Mouse (Mus musculus): ENCODE measurements at regions not wholly inside any gene's neighbourhood (a gene's known extent, or its start where the extent isn't known, plus 50 kb on each side); places are given as distances from the start of the nearest gene placed in this dataset.

- no peak for ATAC-seq (ENCODE audit: insufficient read depth, low FRiP score)
- whole genome bisulfite sequencing: 71% methylated on average over 2 of the region's 2 CpGs
- H3K4me1 ChIP-seq (ENCODE audit: control insufficient read depth, insufficient read depth, low read length): no peaks in the 10 kb centered on the region
- H3K27ac ChIP-seq (ENCODE audit: low read length): no peak overlapping the region
- no peaks in the 10 kb centered on the region for H3K27me3 ChIP-seq (ENCODE audit: control insufficient read depth, insufficient read depth, low read length)
- no peak overlapping the region for H3K9ac ChIP-seq (ENCODE audit: low read length)
- H3K4me2 ChIP-seq (ENCODE audit: low read depth, low read length): no peak overlapping the region
- H3K9me3 ChIP-seq (replicated peaks; ENCODE audit: control insufficient read depth, low read length): no peaks in the 10 kb centered on the region
- H3K4me3 ChIP-seq (replicated peaks; ENCODE audit: low read length): no peak overlapping the region
- H3K36me3 ChIP-seq (ENCODE audit: control insufficient read depth, insufficient read depth, low read length): no peaks in the 10 kb centered on the region
Measured at GRCm38 (mm10) chr7:145019137-145019536, 79.4 kb upstream of the Ccnd1 start.

- Histone ChIP-seq H3K9ac (ENCODE audit: low read length) (no peak overlapping the region), H3K36me3 (ENCODE audit: control insufficient read depth, insufficient read depth, low read length) (no peaks in the 10 kb centered on the region), H3K9me3 (replicated peaks; ENCODE audit: control insufficient read depth, low read length) (no peaks in the 10 kb centered on the region), H3K27me3 (ENCODE audit: control insufficient read depth, insufficient read depth, low read length) (no peaks in the 10 kb centered on the region), H3K27ac (ENCODE audit: low read length) (no peak overlapping the region), H3K4me1 (ENCODE audit: control insufficient read depth, insufficient read depth, low read length) (no peaks in the 10 kb centered on the region), H3K4me3 (replicated peaks; ENCODE audit: low read length) (no peak overlapping the region), H3K4me2 (ENCODE audit: low read depth, low read length) (no peak overlapping the region)
- ATAC-seq (ENCODE audit: insufficient read depth, low FRiP score): no peak
- WGBS: 92% methylated on average over 3 of the region's 3 CpGs
Measured at GRCm38 (mm10) chr7:145018149-145018548, 78.4 kb upstream of the Ccnd1 start.

- 49% methylated on average over 22 of the region's 22 CpGs for WGBS
- ATAC-seq (ENCODE audit: insufficient read depth, low FRiP score): no peak
- H3K27me3 ChIP-seq (ENCODE audit: control insufficient read depth, insufficient read depth, low read length): no peaks in the 10 kb centered on the region
- no peak overlapping the region for H3K4me3 ChIP-seq (replicated peaks; ENCODE audit: low read length)
- no peaks in the 10 kb centered on the region for H3K36me3 ChIP-seq (ENCODE audit: control insufficient read depth, insufficient read depth, low read length)
- no peaks in the 10 kb centered on the region for H3K9me3 ChIP-seq (replicated peaks; ENCODE audit: control insufficient read depth, low read length)
- H3K4me2 ChIP-seq (ENCODE audit: low read depth, low read length): no peak overlapping the region
- H3K27ac ChIP-seq (ENCODE audit: low read length): no peak overlapping the region
- no peaks in the 10 kb centered on the region for H3K4me1 ChIP-seq (ENCODE audit: control insufficient read depth, insufficient read depth, low read length)
- H3K9ac ChIP-seq (ENCODE audit: low read length): no peak overlapping the region
Measured at GRCm38 (mm10) chr7:145015463-145016085, 75.8 kb upstream of the Ccnd1 start.

- Histone ChIP-seq H3K4me1 (ENCODE audit: control insufficient read depth, insufficient read depth, low read length) (no peaks in the 10 kb centered on the region), H3K27me3 (ENCODE audit: control insufficient read depth, insufficient read depth, low read length) (no peaks in the 10 kb centered on the region), H3K9ac (ENCODE audit: low read length) (no peak overlapping the region), H3K27ac (ENCODE audit: low read length) (no peak overlapping the region), H3K4me2 (ENCODE audit: low read depth, low read length) (no peak overlapping the region), H3K36me3 (ENCODE audit: control insufficient read depth, insufficient read depth, low read length) (no peaks in the 10 kb centered on the region), H3K9me3 (replicated peaks; ENCODE audit: control insufficient read depth, low read length) (no peaks in the 10 kb centered on the region), H3K4me3 (replicated peaks; ENCODE audit: low read length) (no peak overlapping the region)
- ATAC-seq (ENCODE audit: insufficient read depth, low FRiP score): no peak
- 61% methylated on average over 4 of the region's 4 CpGs for WGBS
Measured at GRCm38 (mm10) chr7:145010757-145011156, 71.0 kb upstream of the Ccnd1 start.

GRCm38 (mm10) chr7:145010004-145010403 is 70.3 kb upstream of the Ccnd1 start:
- H3K4me1 ChIP-seq (ENCODE audit: control insufficient read depth, insufficient read depth, low read length): no peaks in the 10 kb centered on the region
- WGBS: 44% methylated on average over 3 of the region's 3 CpGs
- H3K9me3 ChIP-seq (replicated peaks; ENCODE audit: control insufficient read depth, low read length): no peaks in the 10 kb centered on the region
- H3K9ac ChIP-seq (ENCODE audit: low read length): no peak overlapping the region
- H3K36me3 ChIP-seq (ENCODE audit: control insufficient read depth, insufficient read depth, low read length): no peaks in the 10 kb centered on the region
- H3K27ac ChIP-seq (ENCODE audit: low read length): no peak overlapping the region
- H3K4me2 ChIP-seq (ENCODE audit: low read depth, low read length): no peak overlapping the region
- no peak overlapping the region for H3K4me3 ChIP-seq (replicated peaks; ENCODE audit: low read length)
- no peaks in the 10 kb centered on the region for H3K27me3 ChIP-seq (ENCODE audit: control insufficient read depth, insufficient read depth, low read length)
- no peak for ATAC-seq (ENCODE audit: insufficient read depth, low FRiP score)

- H3K27ac ChIP-seq (ENCODE audit: low read length): no peak overlapping the region
- H3K4me2 ChIP-seq (ENCODE audit: low read depth, low read length): no peak overlapping the region
Measured at GRCm38 (mm10) chr7:145008662-145009333, 69.1 kb upstream of the Ccnd1 start.

GRCm38 (mm10) chr7:145007216-145007615 is 67.5 kb upstream of the Ccnd1 start:
- H3K4me3 ChIP-seq (replicated peaks; ENCODE audit: low read length): no peak overlapping the region
- H3K9ac ChIP-seq (ENCODE audit: low read length): no peak overlapping the region
- WGBS: 85% methylated on average over 2 of the region's 2 CpGs
- no peaks in the 10 kb centered on the region for H3K4me1 ChIP-seq (ENCODE audit: control insufficient read depth, insufficient read depth, low read length)
- no peaks in the 10 kb centered on the region for H3K27me3 ChIP-seq (ENCODE audit: control insufficient read depth, insufficient read depth, low read length)
- H3K9me3 ChIP-seq (replicated peaks; ENCODE audit: control insufficient read depth, low read length): no peaks in the 10 kb centered on the region
- H3K27ac ChIP-seq (ENCODE audit: low read length): no peak overlapping the region
- ATAC-seq (ENCODE audit: insufficient read depth, low FRiP score): no peak
- H3K4me2 ChIP-seq (ENCODE audit: low read depth, low read length): no peak overlapping the region
- H3K36me3 ChIP-seq (ENCODE audit: control insufficient read depth, insufficient read depth, low read length): no peaks in the 10 kb centered on the region

More at GRCm38 (mm10) chr7:145008662-145009333, 69.1 kb upstream of the Ccnd1 start:
- no peaks in the 10 kb centered on the region for H3K4me1 ChIP-seq (ENCODE audit: control insufficient read depth, insufficient read depth, low read length)
- ATAC-seq (ENCODE audit: insufficient read depth, low FRiP score): no peak
- 49% methylated on average over 7 of the region's 7 CpGs for WGBS
- no peaks in the 10 kb centered on the region for H3K9me3 ChIP-seq (replicated peaks; ENCODE audit: control insufficient read depth, low read length)
- no peaks in the 10 kb centered on the region for H3K27me3 ChIP-seq (ENCODE audit: control insufficient read depth, insufficient read depth, low read length)
- no peak overlapping the region for H3K4me3 ChIP-seq (replicated peaks; ENCODE audit: low read length)
- H3K9ac ChIP-seq (ENCODE audit: low read length): no peak overlapping the region
- no peaks in the 10 kb centered on the region for H3K36me3 ChIP-seq (ENCODE audit: control insufficient read depth, insufficient read depth, low read length)

GRCm38 (mm10) chr7:145001503-145002084 is 61.9 kb upstream of the Ccnd1 start:
- 58% methylated on average over 4 of the region's 4 CpGs for WGBS

GRCm38 (mm10) chr7:144999741-145000140 is 60.0 kb upstream of the Ccnd1 start:
- Histone ChIP-seq H3K4me1 (ENCODE audit: control insufficient read depth, insufficient read depth, low read length) (no peaks in the 10 kb centered on the region), H3K9ac (ENCODE audit: low read length) (no peak overlapping the region), H3K4me3 (replicated peaks; ENCODE audit: low read length) (no peak overlapping the region), H3K36me3 (ENCODE audit: control insufficient read depth, insufficient read depth, low read length) (no peaks in the 10 kb centered on the region), H3K27ac (ENCODE audit: low read length) (no peak overlapping the region), H3K9me3 (replicated peaks; ENCODE audit: control insufficient read depth, low read length) (no peaks in the 10 kb centered on the region), H3K27me3 (ENCODE audit: control insufficient read depth, insufficient read depth, low read length) (no peaks in the 10 kb centered on the region), H3K4me2 (ENCODE audit: low read depth, low read length) (no peak overlapping the region)
- ATAC-seq (ENCODE audit: insufficient read depth, low FRiP score): no peak
- 71% methylated on average over 3 of the region's 3 CpGs for WGBS

More at GRCm38 (mm10) chr7:145001503-145002084, 61.9 kb upstream of the Ccnd1 start:
- H3K27me3 ChIP-seq (ENCODE audit: control insufficient read depth, insufficient read depth, low read length): no peaks in the 10 kb centered on the region
- no peak for ATAC-seq (ENCODE audit: insufficient read depth, low FRiP score)
- H3K4me2 ChIP-seq (ENCODE audit: low read depth, low read length): no peak overlapping the region
- H3K36me3 ChIP-seq (ENCODE audit: control insufficient read depth, insufficient read depth, low read length): no peaks in the 10 kb centered on the region
- no peaks in the 10 kb centered on the region for H3K4me1 ChIP-seq (ENCODE audit: control insufficient read depth, insufficient read depth, low read length)
- no peaks in the 10 kb centered on the region for H3K9me3 ChIP-seq (replicated peaks; ENCODE audit: control insufficient read depth, low read length)
- H3K9ac ChIP-seq (ENCODE audit: low read length): no peak overlapping the region
- no peak overlapping the region for H3K4me3 ChIP-seq (replicated peaks; ENCODE audit: low read length)
- no peak overlapping the region for H3K27ac ChIP-seq (ENCODE audit: low read length)
